Mouse (Mus musculus) CH12.LX (cell line): ENCODE results near the gene 1700020A23Rik. TPM values are rescaled to one million over a fixed set of nuclear protein-coding genes. Genes with fewer than 3 reads are reported as not detected.

Experiments used
- DNase-seq: peaks from one replicate; pipeline ENCODE4 v3.0.0-alpha.2; 2013; ENCODE audit errors: extremely low read depth
- H3K27ac ChIP-seq: 2 replicates; pipeline ENCODE4 v1.5.1; 2012; ENCODE audit warnings: low read depth, mild to moderate bottlenecking, control low read depth, moderate library complexity; ENCODE audit not compliant: insufficient read depth
- H3K27me3 ChIP-seq: replicated peaks from 2 replicates; pipeline ENCODE3; 2012; ENCODE audit warnings: inconsistent platforms
- H3K36me3 ChIP-seq, 2 experiments: replicated peaks in 1 of 2; 2 replicates each; pipeline versions ENCODE3 to v1.6.1; 2012; ENCODE audit warnings: inconsistent platforms in 1 of 2, low read length in 1 of 2, mild to moderate bottlenecking in 1 of 2, mixed read lengths in 1 of 2, moderate library complexity in 1 of 2; ENCODE audit not compliant: control insufficient read depth in 1 of 2, insufficient read depth in 1 of 2
- H3K4me1 ChIP-seq, 2 experiments: 2 replicates each; pipeline ENCODE4 v1.6.1; 2012; ENCODE audit warnings: inconsistent platforms in 1 of 2, moderate library complexity in 1 of 2; ENCODE audit not compliant: insufficient read depth in 2 of 2, control insufficient read depth in 1 of 2
- H3K4me2 ChIP-seq: 2 replicates; pipeline ENCODE4 v1.6.1; 2012; ENCODE audit warnings: low read depth, mild to moderate bottlenecking, control low read depth; ENCODE audit not compliant: poor library complexity, insufficient read depth, severe bottlenecking
- H3K4me3 ChIP-seq, 3 experiments: fragments of 150-350 bp in 1 of 3; sonication (generic) in 1 of 3; replicated peaks in 1 of 3; 2 replicates each; pipeline versions ENCODE3 to v1.5.1; 2011 to 2012; ENCODE audit warnings: low read depth in 2 of 3, low read length in 2 of 3, mild to moderate bottlenecking in 2 of 3, moderate library complexity in 2 of 3, control low read depth in 1 of 3, improper control_type of control experiment in 1 of 3, inconsistent platforms in 1 of 3, mixed read lengths in 1 of 3; ENCODE audit not compliant: poor library complexity in 1 of 3
- H3K79me2 ChIP-seq: replicated peaks from 2 replicates; pipeline ENCODE4 v1.6.1; 2012; ENCODE audit warnings: mild to moderate bottlenecking, moderate library complexity; ENCODE audit not compliant: control insufficient read depth, poor library complexity, insufficient read depth, severe bottlenecking; ENCODE audit errors: extremely low read depth
- H3K9ac ChIP-seq: 2 replicates; pipeline ENCODE4 v1.6.1; 2012; ENCODE audit warnings: low read depth, mild to moderate bottlenecking, control low read depth, moderate library complexity; ENCODE audit not compliant: insufficient read depth
- H3K9me3 ChIP-seq: replicated peaks from 2 replicates; pipeline ENCODE3; 2012; ENCODE audit warnings: low read length, inconsistent platforms, mixed read lengths
- BHLHE40 ChIP-seq: IDR thresholded peaks from 2 replicates; pipeline ENCODE4 v1.6.1; 2011; ENCODE audit warnings: mild to moderate bottlenecking, low read depth, low read length, improper control_type of control experiment
- E2F4 ChIP-seq: IDR thresholded peaks from 2 replicates; pipeline ENCODE4 v1.6.1; 2011; ENCODE audit warnings: low read depth, low read length, improper control_type of control experiment; ENCODE audit not compliant: insufficient replicate concordance
- ELF1 ChIP-seq: IDR thresholded peaks from 2 replicates; pipeline ENCODE4 v1.6.1; 2014; ENCODE audit warnings: low read depth, mild to moderate bottlenecking, inconsistent platforms, low read length, improper control_type of control experiment
- ETS1 ChIP-seq: conservative IDR thresholded peaks from 2 replicates; pipeline ENCODE4 v1.6.1; 2012; ENCODE audit warnings: low read depth, mild to moderate bottlenecking, inconsistent platforms, low read length, improper control_type of control experiment, moderate library complexity
- GABPA ChIP-seq: IDR thresholded peaks from 2 replicates; pipeline ENCODE4 v1.6.1; 2012; ENCODE audit warnings: low read depth, low read length, improper control_type of control experiment, inconsistent platforms; ENCODE audit not compliant: insufficient replicate concordance
- IRF4 ChIP-seq: IDR thresholded peaks from 2 replicates; pipeline ENCODE4 v1.6.1; 2014; ENCODE audit warnings: low read depth, mild to moderate bottlenecking, inconsistent platforms, low read length, improper control_type of control experiment
- JUN ChIP-seq: IDR thresholded peaks from 2 replicates; pipeline ENCODE4 v1.6.1; 2011; ENCODE audit warnings: low read depth, mild to moderate bottlenecking, low read length, improper control_type of control experiment, moderate library complexity; ENCODE audit not compliant: insufficient read depth
- KAT2A ChIP-seq: IDR thresholded peaks from 2 replicates; pipeline ENCODE4 v1.6.1; 2012; ENCODE audit warnings: low read length, improper control_type of control experiment, inconsistent platforms; ENCODE audit not compliant: insufficient replicate concordance
- MAFK ChIP-seq: IDR thresholded peaks from 2 replicates; pipeline ENCODE4 v1.6.1; 2011; ENCODE audit warnings: low read length, improper control_type of control experiment; ENCODE audit not compliant: insufficient replicate concordance
- MAZ ChIP-seq: IDR thresholded peaks from 2 replicates; pipeline ENCODE4 v1.6.1; 2012; ENCODE audit warnings: low read depth, mild to moderate bottlenecking, inconsistent platforms, low read length, improper control_type of control experiment, moderate library complexity
- MEF2A ChIP-seq: IDR thresholded peaks from 2 replicates; pipeline ENCODE4 v1.6.1; 2014; ENCODE audit warnings: low read depth, mild to moderate bottlenecking, inconsistent platforms, low read length, improper control_type of control experiment, borderline replicate concordance
- NELFE ChIP-seq: IDR thresholded peaks from 2 replicates; pipeline ENCODE4 v1.6.1; 2011; ENCODE audit warnings: low read depth, low read length, improper control_type of control experiment
- NRF1 ChIP-seq: IDR thresholded peaks from 2 replicates; pipeline ENCODE4 v1.6.1; 2014; ENCODE audit warnings: low read depth, mild to moderate bottlenecking, inconsistent platforms, low read length, improper control_type of control experiment, moderate library complexity
- POLR2A ChIP-seq: IDR thresholded peaks from 2 replicates; pipeline ENCODE4 v1.6.1; 2011; ENCODE audit warnings: low read depth, mild to moderate bottlenecking, improper control_type of control experiment, low read length
- POLR2AphosphoS2 ChIP-seq: IDR thresholded peaks from 2 replicates; pipeline ENCODE4 v1.6.1; 2011; ENCODE audit warnings: low read depth, low read length, improper control_type of control experiment
- RAD21 ChIP-seq: IDR thresholded peaks from 2 replicates; pipeline ENCODE4 v1.6.1; 2011; ENCODE audit warnings: low read depth, mild to moderate bottlenecking, low read length, improper control_type of control experiment, moderate library complexity
- SIN3A ChIP-seq: IDR thresholded peaks from 2 replicates; pipeline ENCODE4 v1.6.1; 2012; ENCODE audit warnings: low read length, improper control_type of control experiment, inconsistent platforms
- SMC3 ChIP-seq: IDR thresholded peaks from 2 replicates; pipeline ENCODE4 v1.6.1; 2011; ENCODE audit warnings: low read depth, low read length, improper control_type of control experiment
- TBP ChIP-seq: conservative IDR thresholded peaks from 2 replicates; pipeline ENCODE4 v1.6.1; 2011; ENCODE audit warnings: low read depth, low read length, improper control_type of control experiment
- TCF12 ChIP-seq: IDR thresholded peaks from 2 replicates; pipeline ENCODE4 v1.6.1; 2014; ENCODE audit warnings: low read depth, mild to moderate bottlenecking, inconsistent platforms, low read length, improper control_type of control experiment
- UBTF ChIP-seq: IDR thresholded peaks from 2 replicates; pipeline ENCODE4 v1.6.1; 2012; ENCODE audit warnings: low read depth, mild to moderate bottlenecking, inconsistent platforms, low read length, improper control_type of control experiment, moderate library complexity
- USF2 ChIP-seq: conservative IDR thresholded peaks from 2 replicates; pipeline ENCODE4 v1.6.1; 2011; ENCODE audit warnings: low read depth, low read length, improper control_type of control experiment
- ZC3H11A ChIP-seq: IDR thresholded peaks from 2 replicates; pipeline ENCODE4 v1.6.1; 2012; ENCODE audit warnings: low read depth, mild to moderate bottlenecking, inconsistent platforms, low read length, improper control_type of control experiment
- ZMIZ1 ChIP-seq: IDR thresholded peaks from 2 replicates; pipeline ENCODE4 v1.6.1; 2012; ENCODE audit warnings: low read depth, mild to moderate bottlenecking, inconsistent platforms, low read length, improper control_type of control experiment
- ZNF384 ChIP-seq: IDR thresholded peaks from 2 replicates; pipeline ENCODE4 v1.6.1; 2012; ENCODE audit warnings: low read depth, low read length, improper control_type of control experiment, inconsistent platforms
- dilution Hi-C: fragments of 300-500 bp; cut with MboI; formaldehyde crosslinking; loops from 2 replicates; pipeline ENCODE4 v1.14.3; 2020; ENCODE audit warnings: low sequenced_read_pairs; ENCODE audit not compliant: extremely low pct_unique_long_range_greater_than_20kb, extremely low pct_ligation_motif_present
- in situ Hi-C: fragments of 300-500 bp; cut with MboI; formaldehyde crosslinking; loops from 3 replicates; pipeline ENCODE4 v1.14.3; 2019; ENCODE audit warnings: low sequenced_read_pairs, low pct_ligation_motif_present, low pct_unique_long_range_greater_than_20kb, mixed read lengths
- polyA plus RNA-seq: library from polyadenylated mRNA; unstranded; fragments of >175 nt; gene quantifications from 2 replicates; pipeline ENCODE4 v1.2.1, GENCODE M21; 2012; ENCODE audit warnings: low read depth; ENCODE audit not compliant: insufficient read length
- total RNA-seq, 2 experiments: library from RNA; depleted of rRNA; stranded (reverse); fragments of 300-350 nt in 1 of 2; fragments of >200 nt in 1 of 2; gene quantifications; 2 replicates each; pipeline ENCODE4 v1.2.3; 2012 to 2014

Gene 1700020A23Rik
- total and polyA plus RNA-seq, 3 experiments: not detected

GRCm38 (mm10) chr2:130451727-130452090 is 46.6 kb downstream of the 1700020A23Rik start:
- Histone ChIP-seq H3K79me2 (peaks cover 20% of the 10 kb centered on the region), H3K4me3 (no peak overlapping the region), H3K27ac (no peak overlapping the region), H3K27me3 (no peaks in the 10 kb centered on the region), H3K36me3 (peaks cover 0 to 6% of the 10 kb centered on the region in 2 experiments), H3K4me2 (peak overlapping the region; percentile 74; the same call in 1 of the 2 replicates), H3K9ac (no peak overlapping the region; the same call in 1 of the 2 replicates), H3K4me1 (peaks cover 0 to 32% of the 10 kb centered on the region in 2 experiments; a peak in 2 of 4 replicates), H3K9me3 (no peaks in the 10 kb centered on the region)
- no peak for DNase-seq
- TF ChIP-seq GABPA (no peak), SMC3 (no peak), POLR2A (no peak), ZMIZ1 (no peak), TCF12 (no peak), TBP (no peak), NELFE (no peak), KAT2A (no peak), MAFK (no peak), POLR2AphosphoS2 (no peak), UBTF (no peak), NRF1 (no peak), SIN3A (no peak), RAD21 (no peak), ZC3H11A (no peak), ETS1 (no peak), E2F4 (no peak)
- dilution Hi-C loops: no loop called here
- in situ Hi-C loops: no loop called here

DNA sequence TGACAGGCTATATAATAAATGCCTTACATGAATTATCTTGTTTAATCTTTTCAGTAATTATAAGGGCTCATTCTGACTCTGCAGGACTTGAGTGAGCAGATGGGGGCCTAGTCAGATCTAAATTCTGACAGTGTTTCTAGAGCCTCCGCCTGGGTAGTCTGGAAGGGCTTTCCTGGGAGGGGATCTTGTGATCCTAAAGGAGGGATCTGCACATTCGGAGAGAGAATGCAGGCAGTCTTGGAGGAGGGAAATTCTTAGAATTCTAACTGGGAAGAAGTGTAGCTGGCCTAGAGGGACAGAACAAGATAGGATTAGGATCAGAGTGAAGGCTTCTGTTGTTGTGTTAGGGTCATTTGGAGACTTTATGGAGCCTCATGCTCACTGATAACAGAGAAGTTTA is 47.2 kb downstream of the 1700020A23Rik start:
- Histone ChIP-seq H3K79me2 (peaks cover 20% of the 10 kb centered on the region), H3K4me3 (no peak overlapping the region), H3K27ac (no peak overlapping the region), H3K27me3 (no peaks in the 10 kb centered on the region), H3K9ac (no peak overlapping the region), H3K9me3 (no peaks in the 10 kb centered on the region), H3K4me1 (peaks cover 0 to 32% of the 10 kb centered on the region in 2 experiments; a peak in 2 of 4 replicates), H3K36me3 (peaks cover 0 to 8% of the 10 kb centered on the region in 2 experiments), H3K4me2 (no peak overlapping the region)
- dilution Hi-C loops: no loop called here
- DNase-seq: no peak
- no peak for TF ChIP-seq RAD21
- no peak for TF ChIP-seq JUN
- no peak for TF ChIP-seq BHLHE40
- no peak for TF ChIP-seq ELF1
- no peak for TF ChIP-seq USF2
- no peak for TF ChIP-seq MEF2A
- no peak for TF ChIP-seq NELFE
- no peak for TF ChIP-seq NRF1
- no peak for TF ChIP-seq MAFK
- TF ChIP-seq MAZ: no peak
- TF ChIP-seq IRF4: no peak
- TF ChIP-seq ZNF384: no peak
- TF ChIP-seq SMC3: no peak
- in situ Hi-C loops: no loop called here
